Mouse (Mus musculus) lung, adult 2 months (tissue): ENCODE results near the gene Arhgap24. TPM values are rescaled to one million over a fixed set of nuclear protein-coding genes. Genes with fewer than 3 reads are reported as not detected.

Experiments
- DNase-seq: peaks from one replicate; pipeline ENCODE4 v3.0.0; 2022
- H3K4me1 ChIP-seq: fragments of 200-500 bp; 2 replicates; pipeline ENCODE4 v1.6.1; 2011; ENCODE audit warnings: low read length; ENCODE audit not compliant: control insufficient read depth, insufficient read depth
- H3K4me3 ChIP-seq: fragments of 200-500 bp; replicated peaks from 2 replicates; pipeline ENCODE3; 2011; ENCODE audit warnings: low read depth, mild to moderate bottlenecking, control low read depth, low read length; ENCODE audit errors: extremely low read depth
- CTCF ChIP-seq: fragments of 200-500 bp; IDR thresholded peaks from 2 replicates; pipeline ENCODE4 v1.5.1; 2011; ENCODE audit warnings: mild to moderate bottlenecking, low read length, control low read depth; ENCODE audit not compliant: insufficient read depth
- POLR2A ChIP-seq: fragments of 200-500 bp; IDR thresholded peaks from 2 replicates; pipeline ENCODE4 v1.6.1; 2011; ENCODE audit warnings: low read depth, mild to moderate bottlenecking, control low read depth, low read length, borderline replicate concordance; ENCODE audit errors: extremely low read depth
- whole genome bisulfite sequencing: fragments of 180-500 bp; shearing (Covaris S2); methylation state at CpG from one replicate; pipeline ENCODE4 v1.1.7; 2018; 5-methylcytosine and 5-hydroxymethylcytosine counted together
- polyA plus RNA-seq: library from polyadenylated mRNA; depleted of rRNA; stranded (reverse); fragments of >200 nt; gene quantifications from 2 replicates; pipeline ENCODE4 v1.2.3, GENCODE M21; 2012

The Arhgap24 gene
- polyA plus RNA-seq, 1 experiment: 12.1 TPM

DNA sequence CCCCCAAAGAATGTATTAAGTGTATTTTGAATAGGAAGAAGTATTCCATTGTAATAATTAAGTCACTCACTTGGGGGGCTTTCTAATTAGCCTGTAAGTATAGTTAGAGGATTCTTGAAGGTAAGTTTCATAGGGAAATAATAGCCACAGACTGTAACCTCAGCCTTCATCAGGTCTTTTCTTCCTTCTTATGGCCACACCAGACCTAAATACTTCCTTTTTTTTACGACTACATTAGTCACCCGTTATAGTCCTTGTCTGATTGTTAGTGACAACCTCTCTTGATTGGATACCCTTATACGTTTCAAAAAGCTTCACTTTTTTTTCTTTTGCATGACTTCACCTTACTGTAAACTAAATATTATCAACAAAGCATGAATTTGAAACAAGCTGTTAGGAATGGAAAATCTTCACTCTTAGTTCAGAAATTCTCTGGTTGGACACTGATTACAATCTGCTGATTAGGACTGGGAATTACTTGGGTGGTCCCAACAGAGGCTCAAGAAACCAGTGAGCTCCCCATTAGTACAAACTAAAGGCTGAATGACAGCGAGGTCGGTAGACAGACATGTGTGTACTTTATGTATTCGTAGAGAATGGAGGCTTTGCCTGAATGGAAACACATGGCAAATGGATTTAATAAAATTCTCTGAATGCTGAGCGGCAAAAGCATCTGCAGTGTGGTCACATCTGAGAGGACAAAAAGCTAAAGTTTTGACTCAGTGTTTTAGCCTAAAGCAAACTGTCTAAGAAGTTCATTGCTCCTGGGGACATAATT lies 158.8 kb downstream of the Arhgap24 start:
- DNase-seq: no peak
- TF ChIP-seq CTCF: no peak
- TF ChIP-seq POLR2A: no peak
- no peaks in the 10 kb centered on the region; the same call in 1 of the 2 replicates for H3K4me1 ChIP-seq
- no peak overlapping the region for H3K4me3 ChIP-seq
- 54% methylated on average over 7 of the region's 7 CpGs for WGBS

DNA sequence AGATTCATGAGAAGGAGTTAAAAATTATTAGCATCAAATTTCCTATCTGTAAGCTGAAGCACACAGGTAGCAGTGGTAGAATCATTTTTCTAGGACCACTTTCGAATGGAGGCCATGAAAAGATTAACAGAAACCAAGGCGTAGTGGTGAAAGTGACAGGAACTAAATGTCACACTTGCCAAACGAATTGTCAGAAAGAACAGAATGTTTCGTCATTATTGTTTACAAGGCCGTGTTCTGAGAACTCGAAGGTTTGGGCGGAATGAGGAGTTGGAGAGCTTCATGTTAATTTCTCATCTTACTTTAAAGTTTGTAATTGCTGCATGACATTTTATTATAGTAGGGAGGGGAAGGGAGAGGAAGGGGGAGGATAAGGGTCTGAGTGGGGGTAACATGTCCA lies 162.2 kb downstream of the Arhgap24 start:
- WGBS: 49% methylated on average over 7 of the region's 7 CpGs
- no peak for TF ChIP-seq POLR2A
- no peak for TF ChIP-seq CTCF
- no peak for DNase-seq

DNA sequence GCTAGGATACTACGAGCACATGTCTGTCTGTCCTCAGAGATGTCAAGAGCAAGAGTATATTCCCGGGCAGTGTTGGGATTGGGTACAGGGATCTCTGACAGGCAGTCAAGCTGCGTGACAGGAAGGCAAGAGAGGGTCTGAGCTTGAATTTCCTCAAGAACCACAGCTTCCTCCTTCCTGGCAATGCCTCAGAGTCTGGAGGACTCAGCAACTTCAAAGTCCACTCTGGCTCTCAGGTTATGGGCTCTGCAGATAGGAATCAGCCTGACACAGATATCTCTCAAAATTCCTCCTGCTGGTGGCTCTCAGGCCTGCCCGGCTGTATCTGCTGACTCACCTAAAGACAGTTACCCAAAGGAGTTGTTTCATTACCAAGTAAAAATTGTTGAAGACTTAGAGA lies 162.6 kb downstream of the Arhgap24 start:
- WGBS: 59% methylated on average over 4 of the region's 4 CpGs
- Histone ChIP-seq H3K4me1 (no peaks in the 10 kb centered on the region; the same call in 1 of the 2 replicates), H3K4me3 (no peak overlapping the region)
- DNase-seq: no peak
- no peak for TF ChIP-seq POLR2A
- TF ChIP-seq CTCF: no peak

More for the DNA sequence above, 162.2 kb downstream of the Arhgap24 start:
- Histone ChIP-seq H3K4me1 (no peaks in the 10 kb centered on the region; the same call in 1 of the 2 replicates), H3K4me3 (no peak overlapping the region)

DNA sequence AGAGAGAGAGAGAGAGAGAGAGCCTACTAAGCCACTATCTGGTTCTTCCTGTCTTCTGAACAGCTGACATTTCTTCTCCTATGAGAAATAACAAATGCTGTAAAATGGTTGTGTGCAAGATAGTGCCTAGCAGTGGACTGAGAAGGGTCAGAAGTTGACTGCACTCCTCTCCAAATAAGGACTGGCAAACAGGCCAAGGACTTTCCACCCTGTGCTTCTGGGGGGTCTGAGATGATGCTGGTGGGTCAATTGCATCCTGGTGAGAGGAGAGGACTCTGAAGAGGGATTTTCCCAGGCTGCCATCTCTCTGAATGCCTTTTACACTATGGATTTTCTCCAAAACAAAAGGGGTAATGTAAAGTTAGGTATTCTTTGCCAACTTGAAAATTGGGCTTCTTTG lies 177.9 kb downstream of the Arhgap24 start:
- DNase-seq: no peak
- Histone ChIP-seq H3K4me1 (no peaks in the 10 kb centered on the region), H3K4me3 (no peak overlapping the region)
- TF ChIP-seq POLR2A (no peak), CTCF (no peak)

GRCm38 (mm10) chr5:102664988-102665726 lies 184.0 kb downstream of the Arhgap24 start:
- WGBS: 70% methylated on average over 13 of the region's 13 CpGs
- H3K4me3 ChIP-seq: no peak overlapping the region
- H3K4me1 ChIP-seq: peaks cover 2% of the 10 kb centered on the region
- no peak for TF ChIP-seq CTCF
- no peak for DNase-seq

DNA sequence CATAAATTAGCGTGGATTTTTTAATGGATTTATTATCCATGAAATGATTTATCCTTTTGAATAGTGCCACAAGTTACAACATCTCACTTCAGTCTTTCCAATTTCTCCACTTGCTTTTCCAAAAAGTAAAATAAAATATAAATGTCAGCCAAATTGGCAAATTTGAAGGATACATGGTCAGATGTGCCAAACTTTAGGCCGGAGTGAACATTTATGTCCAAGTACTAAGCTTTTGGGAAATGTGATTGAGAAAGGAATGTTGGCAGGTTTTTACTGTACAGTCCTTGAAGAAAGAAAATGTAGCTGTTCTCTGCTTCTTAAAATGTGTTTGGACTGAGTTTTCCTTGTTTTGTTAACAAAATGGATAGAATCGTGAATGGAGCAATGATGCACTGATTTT lies 185.7 kb downstream of the Arhgap24 start:
- Histone ChIP-seq H3K4me3 (no peak overlapping the region), H3K4me1 (peaks cover 3% of the 10 kb centered on the region)
- 71% methylated on average over 3 of the region's 3 CpGs for WGBS
- TF ChIP-seq POLR2A (no peak), CTCF (no peak)
- no peak for DNase-seq

DNA sequence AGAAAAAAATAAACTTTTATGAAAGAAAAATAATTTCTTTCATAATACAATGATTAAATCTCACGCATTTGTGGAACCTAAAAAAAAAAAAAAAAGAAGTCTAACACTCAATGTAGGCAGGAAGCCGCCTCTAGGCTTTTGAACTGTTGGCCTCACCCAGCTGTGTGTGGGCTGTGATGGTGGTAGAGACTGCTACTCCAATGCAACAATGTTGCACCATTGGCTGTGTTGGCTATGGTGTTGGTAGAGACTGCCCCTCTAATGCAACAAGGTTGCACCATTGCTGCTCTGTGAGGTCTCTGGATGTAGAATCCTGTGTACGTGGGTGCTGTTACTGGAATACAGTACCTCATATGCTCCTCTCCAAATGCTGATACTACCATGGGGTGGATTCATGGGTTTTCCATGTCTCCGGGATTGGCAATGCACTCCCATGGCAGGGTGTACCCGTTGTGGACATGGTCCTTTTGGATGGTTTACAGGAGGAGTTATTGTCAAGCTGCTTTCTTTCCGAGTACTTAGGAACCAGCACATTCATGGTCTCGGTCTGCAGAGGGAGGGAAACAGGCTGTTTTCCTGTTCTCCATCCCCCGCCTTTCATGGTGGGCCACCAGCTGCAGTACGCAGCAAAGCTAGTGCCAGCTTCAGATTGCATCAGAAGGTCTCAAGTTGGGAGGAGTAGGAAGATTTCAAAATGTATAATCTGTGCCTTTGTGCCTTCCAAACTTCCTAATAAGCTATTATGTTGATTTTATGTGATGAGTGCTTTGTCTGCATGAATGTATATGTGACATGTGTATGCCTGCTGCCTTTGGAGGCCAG lies 186.8 kb downstream of the Arhgap24 start:
- no peak for DNase-seq
- 79% methylated on average over 9 of the region's 9 CpGs for WGBS

GRCm38 (mm10) chr5:102670206-102670605 lies 189.0 kb downstream of the Arhgap24 start:
- Histone ChIP-seq H3K4me3 (no peak overlapping the region), H3K4me1 (peaks cover 3% of the 10 kb centered on the region)
- TF ChIP-seq POLR2A (no peak), CTCF (no peak)
- DNase-seq: no peak
- 61% methylated on average over 4 of the region's 4 CpGs for WGBS

More for the DNA sequence above, 186.8 kb downstream of the Arhgap24 start:
- TF ChIP-seq CTCF (no peak), POLR2A (no peak)
- H3K4me3 ChIP-seq: no peak overlapping the region
- H3K4me1 ChIP-seq: peaks cover 3% of the 10 kb centered on the region

GRCm38 (mm10) chr5:102670731-102671345 lies 189.6 kb downstream of the Arhgap24 start:
- TF ChIP-seq CTCF (no peak), POLR2A (no peak)
- 27% methylated on average over 5 of the region's 5 CpGs for WGBS
- H3K4me1 ChIP-seq: peaks cover 3% of the 10 kb centered on the region
- no peak overlapping the region for H3K4me3 ChIP-seq
- no peak for DNase-seq
